Mouse (Mus musculus): Measurements from ENCODE around the gene Fam114a1.

DNA sequence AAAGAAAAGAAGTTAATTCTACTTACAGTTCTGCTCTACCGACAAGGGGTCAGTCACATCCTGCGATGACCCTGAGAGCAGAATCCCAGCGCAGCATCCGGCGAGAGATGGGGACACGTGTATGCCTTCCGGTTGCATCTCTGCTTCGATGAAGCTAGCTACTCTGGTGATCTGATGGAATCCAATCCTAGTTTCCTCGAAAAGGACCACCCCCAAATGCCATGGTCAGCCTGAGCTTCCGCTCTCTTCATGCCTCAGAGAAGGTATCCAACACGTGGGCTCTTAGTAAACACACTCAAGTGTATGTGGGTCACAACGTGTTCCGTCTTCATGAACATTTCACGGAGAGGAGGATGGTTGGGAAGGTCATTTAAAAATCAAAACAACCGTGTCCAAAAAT is 37.1 kb upstream of the Fam114a1 start:
- TF ChIP-seq CTCF (IDR thresholded peaks at IDR 0.05; ENCODE audit: low read depth, low read length) (no peak), GATA2 (IDR thresholded peaks at IDR 0.05; ENCODE audit: borderline replicate concordance, low read depth, low read length) (no peak)
